Mouse (Mus musculus) kidney, adult 11 months (tissue): ENCODE results near the gene Glce.

Experiments used
- DNase-seq: peaks from one replicate; pipeline ENCODE4 v3.0.0; 2022

The Glce gene

GRCm38 (mm10) chr9:62121551-62122447, 656 bp downstream of the Glce start:
- DNase-seq: peak; percentile 9

GRCm38 (mm10) chr9:62118754-62119153, 3.7 kb downstream of the Glce start:
- DNase-seq: no peak

GRCm38 (mm10) chr9:62115826-62116225, 6.6 kb downstream of the Glce start:
- DNase-seq: no peak

- DNase-seq: no peak
These were observed 25.9 kb downstream of the Glce start for GRCm38 (mm10) chr9:62096603-62097002.

- peak; percentile 9 for DNase-seq
These were observed 30.9 kb downstream of the Glce start for GRCm38 (mm10) chr9:62091604-62092003.

GRCm38 (mm10) chr9:62085548-62085947, 36.9 kb downstream of the Glce start:
- DNase-seq: no peak

- no peak for DNase-seq
These were observed 37.6 kb downstream of the Glce start for GRCm38 (mm10) chr9:62084896-62085295.

GRCm38 (mm10) chr9:62082986-62083385, 39.5 kb downstream of the Glce start:
- no peak for DNase-seq

- no peak for DNase-seq
These were observed 40.9 kb downstream of the Glce start for GRCm38 (mm10) chr9:62081542-62081941.

- DNase-seq: no peak
These were observed 42.3 kb downstream of the Glce start for GRCm38 (mm10) chr9:62080028-62080760.

- DNase-seq: no peak
These were observed 60.2 kb downstream of the Glce start for GRCm38 (mm10) chr9:62062234-62062633.

- no peak for DNase-seq
These were observed 62.0 kb downstream of the Glce start for GRCm38 (mm10) chr9:62060431-62060830.

- no peak for DNase-seq
These were observed 62.5 kb downstream of the Glce start for GRCm38 (mm10) chr9:62059941-62060340.

- no peak for DNase-seq
These were observed 64.5 kb downstream of the Glce start for GRCm38 (mm10) chr9:62057881-62058506.

- no peak for DNase-seq
These were observed 66.2 kb downstream of the Glce start for GRCm38 (mm10) chr9:62056206-62056605.

- no peak for DNase-seq
These were observed 71.7 kb downstream of the Glce start for GRCm38 (mm10) chr9:62050801-62051200.

- peak; percentile 36 for DNase-seq
These were observed 73.3 kb downstream of the Glce start for GRCm38 (mm10) chr9:62049166-62049565.

- no peak for DNase-seq
These were observed 80.3 kb downstream of the Glce start for GRCm38 (mm10) chr9:62042167-62042566.

- peak; percentile 46 for DNase-seq
These were observed 82.3 kb downstream of the Glce start for GRCm38 (mm10) chr9:62040008-62040608.

- DNase-seq: no peak
These were observed 86.6 kb downstream of the Glce start for GRCm38 (mm10) chr9:62035806-62036205.

GRCm38 (mm10) chr9:62032206-62032605, 90.2 kb downstream of the Glce start:
- DNase-seq: no peak

GRCm38 (mm10) chr9:62028072-62028471, 94.4 kb downstream of the Glce start:
- DNase-seq: no peak

GRCm38 (mm10) chr9:62026600-62026999, 95.9 kb downstream of the Glce start, which contains the start of gene Paqr5:
Paqr5 (minus strand) TSS chr9:62026856.
- peak; percentile 85 for DNase-seq
